ENCODE assay signal across 8 mouse cellular contexts in genomic region chr10:75708633-75708992, GRCm38 (mm10). TPM values are rescaled to one million over a fixed set of nuclear protein-coding genes. Genes with fewer than 3 reads are reported as not detected.
DNase-seq lines count a peak whose midpoint lies in the region; ATAC-seq and TF ChIP-seq lines count a peak whose summit lies in the region.

No protein-coding gene starts in this region.

- H3K4me2 ChIP-seq in kidney, postnatal 0 days (ENCODE audit: low read length) = no peak overlapping the region
- no peak overlapping the region for H3K4me2 ChIP-seq in midbrain, embryonic 16.5 days (ENCODE audit: low read length)

- peak; percentile 60; the same call in 1 of the 2 replicates for ATAC-seq in kidney, postnatal 0 days (replicated peaks; ENCODE audit: low FRiP score, low read depth)
- ATAC-seq in midbrain, embryonic 16.5 days = peak; percentile 61

- intact Hi-C loops in heart, postnatal 10 days (cut with DNase I) = no loop called here

- no peaks in the 10 kb centered on the region for H3K27me3 ChIP-seq in kidney, postnatal 0 days (ENCODE audit: insufficient read depth, low read length)
- H3K27me3 ChIP-seq in midbrain, embryonic 16.5 days (ENCODE audit: control insufficient read depth, insufficient read depth, low read depth, low read length) = no peaks in the 10 kb centered on the region

- H3K36me3 ChIP-seq in kidney, postnatal 0 days (ENCODE audit: insufficient read depth, low read length) = peaks cover 33% of the 10 kb centered on the region
- H3K36me3 ChIP-seq in midbrain, embryonic 16.5 days (ENCODE audit: control insufficient read depth, insufficient read depth, low read length) = peaks cover 5% of the 10 kb centered on the region

- peak; percentile 70 for TF ChIP-seq CTCF in kidney, postnatal 0 days (IDR thresholded peaks at IDR 0.05; ENCODE audit: low read depth)

- H3K4me1 ChIP-seq in kidney, postnatal 0 days (replicated peaks; ENCODE audit: insufficient read depth, low read length) = no peaks in the 10 kb centered on the region
- H3K4me1 ChIP-seq in midbrain, embryonic 16.5 days (ENCODE audit: control insufficient read depth, insufficient read depth, low read length) = peaks cover 11% of the 10 kb centered on the region

- no peak overlapping the region for H3K4me3 ChIP-seq in kidney, postnatal 0 days (replicated peaks; ENCODE audit: low read depth, low read length)
- no peak overlapping the region for H3K4me3 ChIP-seq in midbrain, embryonic 16.5 days (ENCODE audit: low read depth, low read length)

- no peak overlapping the region for H3K27ac ChIP-seq in kidney, postnatal 0 days
- H3K27ac ChIP-seq in midbrain, embryonic 16.5 days (ENCODE audit: low read length) = no peak overlapping the region

- no peak overlapping the region for H3K9ac ChIP-seq in kidney, postnatal 0 days (ENCODE audit: low read depth, low read length)
- no peak overlapping the region for H3K9ac ChIP-seq in midbrain, embryonic 16.5 days (ENCODE audit: low read depth, low read length)

- 43% methylated on average over 9 of the region's 9 CpGs for WGBS in kidney, postnatal 0 days
- 35% methylated on average over 9 of the region's 9 CpGs for WGBS in midbrain, embryonic 16.5 days

- DNase-seq in heart, postnatal 10 days = peak; percentile 35 to 42
- DNase-seq in heart, adult 11 months = no peak
- peak; percentile 50 for DNase-seq in Muller cell, postnatal 12 days (ENCODE audit: inconsistent ontology term)
- DNase-seq in embryo, embryonic 10 days (ENCODE audit: low spot score) = peak; percentile 53
- DNase-seq in kidney, postnatal 0 days (ENCODE audit: low spot score) = peak; percentile 45
- no peak for DNase-seq in spleen, postnatal 14 days (ENCODE audit: low spot score in 2 of 2)
- no peak for DNase-seq in frontal cortex, adult 2 months (ENCODE audit: extremely low spot score in 1 of 2, low spot score in 1 of 2)

- H3K9me3 ChIP-seq in kidney, postnatal 0 days (replicated peaks; ENCODE audit: low read length) = no peaks in the 10 kb centered on the region
- no peaks in the 10 kb centered on the region for H3K9me3 ChIP-seq in midbrain, embryonic 16.5 days (replicated peaks; ENCODE audit: control insufficient read depth, low read length, poor library complexity, severe bottlenecking)

RNA-seq across cellular contexts. Expression of gene Cabin1, which starts 55.5 kb away (rescaled TPM):
- 10 to 100 TPM; 26.0 to 33.6 TPM for total RNA-seq in heart, postnatal 10 days (2021)
- 20.5 and 24.0 TPM in 2 replicates for polyA plus RNA-seq in kidney, postnatal 0 days (2015; fragmentation: Nextera tagmentation; extraction: Ambion mirVana)
- 32.7 and 36.1 TPM in 2 replicates for polyA plus RNA-seq in midbrain, embryonic 16.5 days (2015; fragmentation: Nextera tagmentation; extraction: Ambion mirVana)
- polyA plus RNA-seq in frontal cortex, adult 2 months (2012; rRNA removed) = 50.9 and 57.4 TPM in 2 replicates

Comparison
In these comparisons a context has a peak if more than half of its experiments do, and no peak if none do; other contexts are left out.
1. DNase-seq: peak in heart, postnatal 10 days (2 of 2), Muller cell, postnatal 12 days (single experiment), embryo, embryonic 10 days (single experiment) and kidney, postnatal 0 days (single experiment); none in heart, adult 11 months (single experiment), spleen, postnatal 14 days (0 of 2) and frontal cortex, adult 2 months (0 of 2).